Mouse (Mus musculus) megakaryocyte, embryonic 14.5 days (primary cell): ENCODE data around the gene Nrxn1. TPM values are rescaled to one million over a fixed set of nuclear protein-coding genes. Genes with fewer than 3 reads are reported as not detected.

Experiments used
- H3K27me3 ChIP-seq: replicated peaks from 2 replicates; pipeline ENCODE3; 2012; ENCODE audit warnings: inconsistent platforms
- H3K36me3 ChIP-seq: replicated peaks from 2 replicates; pipeline ENCODE3; 2012; ENCODE audit warnings: low read length, inconsistent platforms, mixed read lengths
- H3K4me1 ChIP-seq: 2 replicates; pipeline ENCODE4 v1.6.1; 2012; ENCODE audit warnings: inconsistent platforms
- H3K4me3 ChIP-seq: replicated peaks from 2 replicates; pipeline ENCODE3; 2012; ENCODE audit warnings: moderate library complexity, mild to moderate bottlenecking, inconsistent platforms
- H3K9me3 ChIP-seq: 2 replicates; pipeline ENCODE4 v1.6.1; 2012; ENCODE audit warnings: inconsistent platforms
- FLI1 ChIP-seq: IDR thresholded peaks from 2 replicates; pipeline ENCODE4 v1.6.1; 2012; ENCODE audit warnings: low read length, inconsistent platforms, mixed read lengths
- GATA1 ChIP-seq: IDR thresholded peaks from 3 replicates; pipeline ENCODE4 v1.6.1; 2012; ENCODE audit warnings: mixed read lengths, low read length, inconsistent platforms, borderline replicate concordance
- polyA plus RNA-seq: library from polyadenylated mRNA; stranded (reverse); fragments of >175 nt; gene quantifications from 2 replicates; pipeline ENCODE4 v1.2.3, GENCODE M21; 2012; ENCODE audit warnings: low replicate concordance; ENCODE audit not compliant: insufficient read depth

Nrxn1 gene
- polyA plus RNA-seq, 1 experiment = not detected

GRCm38 (mm10) chr17:90631371-90631770, 461.5 kb downstream of the Nrxn1 start:
- no peak for TF ChIP-seq FLI1
- TF ChIP-seq GATA1 = no peak
- H3K4me1 ChIP-seq = no peaks in the 10 kb centered on the region
- no peaks in the 10 kb centered on the region for H3K9me3 ChIP-seq
- no peaks in the 10 kb centered on the region for H3K27me3 ChIP-seq
- no peaks in the 10 kb centered on the region for H3K36me3 ChIP-seq
- no peak overlapping the region for H3K4me3 ChIP-seq

GRCm38 (mm10) chr17:90629851-90630250, 463.0 kb downstream of the Nrxn1 start:
- Histone ChIP-seq H3K27me3 (no peaks in the 10 kb centered on the region), H3K4me3 (no peak overlapping the region), H3K36me3 (no peaks in the 10 kb centered on the region), H3K4me1 (no peaks in the 10 kb centered on the region), H3K9me3 (no peaks in the 10 kb centered on the region)
- TF ChIP-seq GATA1 = no peak
- no peak for TF ChIP-seq FLI1

GRCm38 (mm10) chr17:90628469-90628868, 464.4 kb downstream of the Nrxn1 start:
- H3K27me3 ChIP-seq = no peaks in the 10 kb centered on the region
- no peak for TF ChIP-seq FLI1
- TF ChIP-seq GATA1 = no peak
- no peaks in the 10 kb centered on the region for H3K4me1 ChIP-seq
- no peak overlapping the region for H3K4me3 ChIP-seq
- H3K36me3 ChIP-seq = no peaks in the 10 kb centered on the region
- 0 out of 2 replicates have a peak, but pooled peaks cover under 1% of the 10 kb centered on the region for H3K9me3 ChIP-seq

GRCm38 (mm10) chr17:90628004-90628403, 464.9 kb downstream of the Nrxn1 start:
- Histone ChIP-seq H3K9me3 (0 out of 2 replicates have a peak, but pooled peaks cover 3% of the 10 kb centered on the region), H3K36me3 (no peaks in the 10 kb centered on the region), H3K4me3 (no peak overlapping the region), H3K27me3 (no peaks in the 10 kb centered on the region), H3K4me1 (no peaks in the 10 kb centered on the region)
- TF ChIP-seq FLI1 (no peak), GATA1 (no peak)

- Histone ChIP-seq H3K9me3 (0 out of 2 replicates have a peak, but pooled peaks cover 3% of the 10 kb centered on the region), H3K36me3 (no peaks in the 10 kb centered on the region), H3K4me1 (no peaks in the 10 kb centered on the region), H3K4me3 (no peak overlapping the region), H3K27me3 (no peaks in the 10 kb centered on the region)
- TF ChIP-seq FLI1 = no peak
- TF ChIP-seq GATA1 = no peak
Observed at GRCm38 (mm10) chr17:90627395-90627794, 465.5 kb downstream of the Nrxn1 start.

GRCm38 (mm10) chr17:90624591-90625266, 468.1 kb downstream of the Nrxn1 start:
- TF ChIP-seq GATA1 (no peak), FLI1 (no peak)
- no peaks in the 10 kb centered on the region for H3K4me1 ChIP-seq
- H3K27me3 ChIP-seq = no peaks in the 10 kb centered on the region
- H3K9me3 ChIP-seq = 0 out of 2 replicates have a peak, but pooled peaks cover 3% of the 10 kb centered on the region
- no peak overlapping the region for H3K4me3 ChIP-seq
- H3K36me3 ChIP-seq = no peaks in the 10 kb centered on the region

GRCm38 (mm10) chr17:90621828-90622227, 471.0 kb downstream of the Nrxn1 start:
- TF ChIP-seq FLI1 (no peak), GATA1 (no peak)
- no peaks in the 10 kb centered on the region for H3K4me1 ChIP-seq
- no peaks in the 10 kb centered on the region for H3K27me3 ChIP-seq
- H3K36me3 ChIP-seq = no peaks in the 10 kb centered on the region
- H3K9me3 ChIP-seq = 0 out of 2 replicates have a peak, but pooled peaks cover 3% of the 10 kb centered on the region
- H3K4me3 ChIP-seq = no peak overlapping the region

- H3K4me1 ChIP-seq = no peaks in the 10 kb centered on the region
- no peak overlapping the region for H3K4me3 ChIP-seq
- H3K9me3 ChIP-seq = no peaks in the 10 kb centered on the region
- no peaks in the 10 kb centered on the region for H3K36me3 ChIP-seq
- no peaks in the 10 kb centered on the region for H3K27me3 ChIP-seq
- TF ChIP-seq GATA1 = no peak
- no peak for TF ChIP-seq FLI1
Observed at GRCm38 (mm10) chr17:90615019-90615418, 477.9 kb downstream of the Nrxn1 start.

GRCm38 (mm10) chr17:90607427-90607806, 485.5 kb downstream of the Nrxn1 start:
- TF ChIP-seq FLI1 (no peak), GATA1 (no peak)
- no peaks in the 10 kb centered on the region for H3K9me3 ChIP-seq

GRCm38 (mm10) chr17:90606718-90607426, 486.0 kb downstream of the Nrxn1 start:
- H3K4me1 ChIP-seq = no peaks in the 10 kb centered on the region
- TF ChIP-seq GATA1 = no peak
- H3K27me3 ChIP-seq = no peaks in the 10 kb centered on the region
- no peaks in the 10 kb centered on the region for H3K36me3 ChIP-seq
- H3K9me3 ChIP-seq = no peaks in the 10 kb centered on the region
- H3K4me3 ChIP-seq = no peak overlapping the region

More at GRCm38 (mm10) chr17:90607427-90607806, 485.5 kb downstream of the Nrxn1 start:
- H3K27me3 ChIP-seq = no peaks in the 10 kb centered on the region
- H3K4me1 ChIP-seq = no peaks in the 10 kb centered on the region
- no peaks in the 10 kb centered on the region for H3K36me3 ChIP-seq
- no peak overlapping the region for H3K4me3 ChIP-seq
